Mouse (Mus musculus) MEL (cell line): ENCODE data around the gene Tmem171. TPM values are rescaled to one million over a fixed set of nuclear protein-coding genes. Genes with fewer than 3 reads are reported as not detected.

Experiments
- DNase-seq: peaks from one replicate; pipeline ENCODE4 v3.0.0; 2011; ENCODE audit warnings: low read depth, low spot score
- H3K27ac ChIP-seq: 2 replicates; pipeline ENCODE4 v1.5.1; 2012; ENCODE audit warnings: low read depth, mild to moderate bottlenecking, control low read depth, low read length, moderate library complexity; ENCODE audit not compliant: control insufficient read depth
- H3K27me3 ChIP-seq, 2 experiments: fragments of 150-350 bp in 1 of 2; sonication (generic) in 1 of 2; 2 replicates each; pipeline ENCODE4 v1.6.1; 2012; ENCODE audit warnings: low read length in 2 of 2, mild to moderate bottlenecking in 2 of 2, improper control_type of control experiment in 1 of 2, moderate library complexity in 1 of 2; ENCODE audit not compliant: insufficient read depth in 2 of 2, control insufficient read depth in 1 of 2
- H3K36me3 ChIP-seq, 2 experiments: 2 replicates each; pipeline ENCODE4 v1.6.1; 2012 to 2014; ENCODE audit warnings: low read length in 2 of 2, improper control_type of control experiment in 1 of 2, inconsistent platforms in 1 of 2, mild to moderate bottlenecking in 1 of 2; ENCODE audit not compliant: insufficient read depth in 2 of 2, control insufficient read depth in 1 of 2
- H3K4me1 ChIP-seq, 2 experiments: fragments of 150-350 bp in 1 of 2; sonication (generic) in 1 of 2; 2 replicates each; pipeline ENCODE4 v1.6.1; 2012; ENCODE audit warnings: low read length in 2 of 2, improper control_type of control experiment in 1 of 2, mild to moderate bottlenecking in 1 of 2; ENCODE audit not compliant: insufficient read depth in 2 of 2, control insufficient read depth in 1 of 2
- H3K4me3 ChIP-seq, 2 experiments: fragments of 150-350 bp in 1 of 2; sonication (generic) in 1 of 2; 2 replicates each; pipeline ENCODE4 v1.5.1; 2012; ENCODE audit warnings: low read depth in 2 of 2, low read length in 2 of 2, mild to moderate bottlenecking in 2 of 2, moderate library complexity in 2 of 2, control low read depth in 1 of 2, improper control_type of control experiment in 1 of 2; ENCODE audit not compliant: control insufficient read depth in 1 of 2, insufficient read depth in 1 of 2
- H3K79me2 ChIP-seq: 2 replicates; pipeline ENCODE4 v1.6.1; 2012; ENCODE audit warnings: mild to moderate bottlenecking, low read length, moderate library complexity; ENCODE audit not compliant: control insufficient read depth, poor library complexity, insufficient read depth
- H3K9ac ChIP-seq: 2 replicates; pipeline ENCODE4 v1.6.1; 2012; ENCODE audit warnings: low read depth, mild to moderate bottlenecking, control low read depth, low read length, moderate library complexity; ENCODE audit not compliant: control insufficient read depth, poor library complexity, severe bottlenecking
- H3K9me3 ChIP-seq: fragments of 150-350 bp; sonication (generic); replicated peaks from 2 replicates; pipeline ENCODE4 v1.6.1; 2012; ENCODE audit warnings: mild to moderate bottlenecking, low read length, improper control_type of control experiment, moderate library complexity; ENCODE audit not compliant: insufficient read depth
- BHLHE40 ChIP-seq: IDR thresholded peaks from 2 replicates; pipeline ENCODE4 v1.6.1; 2012; ENCODE audit warnings: low read depth, mild to moderate bottlenecking, inconsistent platforms, low read length, improper control_type of control experiment, borderline replicate concordance
- CHD1 ChIP-seq: IDR thresholded peaks from 2 replicates; pipeline ENCODE4 v1.6.1; 2012; ENCODE audit warnings: low read depth, mild to moderate bottlenecking, inconsistent platforms, low read length, improper control_type of control experiment
- E2F4 ChIP-seq: IDR thresholded peaks from 2 replicates; pipeline ENCODE4 v1.6.1; 2011; ENCODE audit warnings: low read depth, low read length, improper control_type of control experiment, borderline replicate concordance
- EP300 ChIP-seq, 2 experiments: IDR thresholded peaks; 2 replicates each; pipeline ENCODE4 v1.6.1; 2011; ENCODE audit warnings: improper control_type of control experiment in 2 of 2, low read length in 2 of 2, low read depth in 1 of 2, mild to moderate bottlenecking in 1 of 2
- ETS1 ChIP-seq: IDR thresholded peaks from 2 replicates; pipeline ENCODE4 v1.6.1; 2012; ENCODE audit warnings: low read depth, mild to moderate bottlenecking, inconsistent platforms, low read length, improper control_type of control experiment, moderate library complexity
- GABPA ChIP-seq: IDR thresholded peaks from 2 replicates; pipeline ENCODE4 v1.6.1; 2012; ENCODE audit warnings: low read depth, mild to moderate bottlenecking, inconsistent platforms, low read length, improper control_type of control experiment, moderate library complexity
- HCFC1 ChIP-seq: IDR thresholded peaks from 2 replicates; pipeline ENCODE4 v1.6.1; 2012; ENCODE audit warnings: low read depth, mild to moderate bottlenecking, inconsistent platforms, low read length, improper control_type of control experiment, moderate library complexity
- JUND ChIP-seq: IDR thresholded peaks from 2 replicates; pipeline ENCODE4 v1.6.1; 2011; ENCODE audit warnings: low read depth, mild to moderate bottlenecking, improper control_type of control experiment, low read length
- KAT2A ChIP-seq: conservative IDR thresholded peaks from 2 replicates; pipeline ENCODE4 v1.6.1; 2012; ENCODE audit warnings: low read depth, low read length, improper control_type of control experiment, inconsistent platforms
- MAX ChIP-seq: IDR thresholded peaks from 2 replicates; pipeline ENCODE4 v1.6.1; 2011; ENCODE audit warnings: low read length, improper control_type of control experiment
- MAZ ChIP-seq: IDR thresholded peaks from 2 replicates; pipeline ENCODE4 v1.6.1; 2012; ENCODE audit warnings: low read depth, mild to moderate bottlenecking, inconsistent platforms, low read length, improper control_type of control experiment
- MEF2A ChIP-seq: IDR thresholded peaks from 2 replicates; pipeline ENCODE4 v1.6.1; 2014; ENCODE audit warnings: low read depth, mild to moderate bottlenecking, inconsistent platforms, low read length, improper control_type of control experiment; ENCODE audit not compliant: poor library complexity, insufficient replicate concordance, severe bottlenecking; ENCODE audit errors: extremely low read depth
- NELFE ChIP-seq: IDR thresholded peaks from 2 replicates; pipeline ENCODE4 v1.6.1; 2011; ENCODE audit warnings: low read depth, low read length, improper control_type of control experiment
- NRF1 ChIP-seq: IDR thresholded peaks from 2 replicates; pipeline ENCODE4 v1.6.1; 2014; ENCODE audit warnings: low read depth, mild to moderate bottlenecking, inconsistent platforms, low read length, improper control_type of control experiment, moderate library complexity; ENCODE audit not compliant: poor library complexity, insufficient read depth, severe bottlenecking
- POLR2A ChIP-seq, 2 experiments: IDR thresholded peaks; 2 replicates each; pipeline ENCODE4 v1.6.1; 2011 to 2012; ENCODE audit warnings: low read length in 2 of 2, mild to moderate bottlenecking in 2 of 2, control low read depth in 1 of 2, improper control_type of control experiment in 1 of 2, low read depth in 1 of 2, moderate library complexity in 1 of 2; ENCODE audit not compliant: control insufficient read depth in 1 of 2, insufficient read depth in 1 of 2, poor library complexity in 1 of 2
- POLR2AphosphoS5 ChIP-seq: IDR thresholded peaks from 2 replicates; pipeline ENCODE4 v1.6.1; 2012; ENCODE audit warnings: low read depth, borderline replicate concordance, mild to moderate bottlenecking, inconsistent platforms, low read length, moderate library complexity, mixed read lengths
- RCOR1 ChIP-seq: IDR thresholded peaks from 2 replicates; pipeline ENCODE4 v1.6.1; 2012; ENCODE audit warnings: low read depth, mild to moderate bottlenecking, inconsistent platforms, low read length, improper control_type of control experiment
- SMC3 ChIP-seq: IDR thresholded peaks from 2 replicates; pipeline ENCODE4 v1.6.1; 2011; ENCODE audit warnings: low read depth, low read length, improper control_type of control experiment
- TCF12 ChIP-seq: IDR thresholded peaks from 2 replicates; pipeline ENCODE4 v1.6.1; 2014; ENCODE audit warnings: low read depth, mild to moderate bottlenecking, inconsistent platforms, low read length, improper control_type of control experiment, moderate library complexity
- USF1 ChIP-seq: IDR thresholded peaks from 2 replicates; pipeline ENCODE4 v1.6.1; 2014; ENCODE audit warnings: low read depth, mild to moderate bottlenecking, inconsistent platforms, low read length, improper control_type of control experiment, moderate library complexity
- USF2 ChIP-seq, 2 experiments: IDR thresholded peaks; 2 replicates each; pipeline ENCODE4 v1.6.1; 2011 to 2012; ENCODE audit warnings: improper control_type of control experiment in 2 of 2, low read length in 2 of 2, borderline replicate concordance in 1 of 2, inconsistent platforms in 1 of 2, low read depth in 1 of 2, mild to moderate bottlenecking in 1 of 2; ENCODE audit not compliant: insufficient read depth in 1 of 2
- ZC3H11A ChIP-seq: IDR thresholded peaks from 2 replicates; pipeline ENCODE4 v1.6.1; 2012; ENCODE audit warnings: low read depth, mild to moderate bottlenecking, inconsistent platforms, low read length, improper control_type of control experiment
- ZMIZ1 ChIP-seq: IDR thresholded peaks from 2 replicates; pipeline ENCODE4 v1.6.1; 2012; ENCODE audit warnings: low read depth, mild to moderate bottlenecking, inconsistent platforms, low read length, improper control_type of control experiment, moderate library complexity
- ZNF384 ChIP-seq: IDR thresholded peaks from 2 replicates; pipeline ENCODE4 v1.6.1; 2012; ENCODE audit warnings: low read depth, mild to moderate bottlenecking, inconsistent platforms, low read length, improper control_type of control experiment
- polyA plus RNA-seq, 2 experiments: library from polyadenylated mRNA; stranded (reverse) in 1 of 2; unstranded in 1 of 2; fragments of >175 nt in 1 of 2; fragments of >200 nt in 1 of 2; gene quantifications; 2 replicates each; pipeline versions ENCODE4 v1.2.1 to v1.2.4; 2012; ENCODE audit warnings: low replicate concordance in 2 of 2, low read depth in 1 of 2; ENCODE audit not compliant: insufficient read length in 2 of 2, insufficient read depth in 1 of 2, missing spikeins in 1 of 2
- total RNA-seq: library from RNA; depleted of rRNA; stranded (reverse); fragments of 300-350 nt; gene quantifications from 2 replicates; pipeline ENCODE4 v1.2.3, GENCODE M21; 2012

Gene Tmem171
- total and polyA plus RNA-seq, 3 experiments = not detected

- no peak for TF ChIP-seq NELFE
- no peak for TF ChIP-seq HCFC1
- TF ChIP-seq BHLHE40 = no peak
- no peak for TF ChIP-seq CHD1
- TF ChIP-seq GABPA = no peak
- TF ChIP-seq ZMIZ1 = no peak
- TF ChIP-seq E2F4 = no peak
- no peak for TF ChIP-seq POLR2A (IDR thresholded peaks at IDR 0.05; ENCODE audit: control insufficient read depth in 1 of 2, insufficient read depth in 1 of 2, low read depth in 1 of 2, low read length in 2 of 2, poor library complexity in 1 of 2)
- TF ChIP-seq EP300 (IDR thresholded peaks at IDR 0.05; ENCODE audit: low read depth in 1 of 2, low read length in 2 of 2) = no peak
- no peak for TF ChIP-seq ETS1
- no peak for TF ChIP-seq KAT2A
- TF ChIP-seq USF2 (IDR thresholded peaks at IDR 0.05; ENCODE audit: borderline replicate concordance in 1 of 2, insufficient read depth in 1 of 2, low read depth in 1 of 2, low read length in 2 of 2) = no peak
- TF ChIP-seq USF1 = no peak
- H3K36me3 ChIP-seq = no peaks in the 10 kb centered on the region; a peak in 1 of 4 replicates
Observed at GRCm38 (mm10) chr13:98687931-98688330, 6.7 kb downstream of the Tmem171 start.

DNA sequence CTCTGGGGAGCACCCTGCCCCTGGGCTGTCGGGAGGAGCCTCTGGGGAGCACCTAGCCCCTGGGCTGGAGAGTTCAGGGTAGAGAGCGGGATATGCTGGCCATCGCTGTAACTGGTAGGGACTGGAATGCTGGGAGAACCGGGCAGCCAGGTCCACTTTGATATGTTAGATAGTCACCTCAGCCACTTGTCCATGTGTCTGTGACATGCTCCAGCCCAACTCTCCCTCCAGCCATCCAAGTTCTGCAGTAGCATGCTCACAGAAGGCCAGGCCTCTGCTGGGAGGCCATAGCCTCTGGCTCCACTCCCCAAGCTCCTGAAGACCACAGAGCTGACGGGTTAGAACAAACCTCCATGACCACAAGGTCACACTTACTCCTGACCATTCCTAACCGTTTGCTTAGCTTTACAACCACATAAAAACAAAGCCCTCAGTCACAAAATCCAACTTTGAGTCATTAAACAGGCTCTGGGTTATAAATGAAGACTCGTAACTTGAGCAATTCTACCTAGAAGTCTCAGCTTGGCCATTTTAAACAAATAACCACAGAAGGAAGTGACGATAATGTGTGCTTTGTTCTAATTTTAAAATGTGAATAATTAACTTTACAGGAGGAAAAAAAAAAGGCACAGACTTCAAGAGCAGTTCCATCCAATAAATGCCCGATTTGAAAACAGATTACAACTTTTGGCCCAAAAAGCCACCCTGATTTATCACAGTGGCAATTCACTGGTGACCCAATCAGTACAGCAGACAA lies 10.3 kb downstream of the Tmem171 start:
- Histone ChIP-seq H3K27me3 (no peaks in the 10 kb centered on the region), H3K9ac (no peak overlapping the region), H3K9me3 (no peaks in the 10 kb centered on the region), H3K4me3 (no peak overlapping the region), H3K79me2 (no peaks in the 10 kb centered on the region), H3K27ac (no peak overlapping the region), H3K36me3 (no peaks in the 10 kb centered on the region), H3K4me1 (no peaks in the 10 kb centered on the region)
- TF ChIP-seq NRF1 = no peak
- no peak for TF ChIP-seq RCOR1
- TF ChIP-seq POLR2AphosphoS5 = no peak
- no peak for TF ChIP-seq ZMIZ1
- no peak for TF ChIP-seq MAX
- TF ChIP-seq BHLHE40 = no peak
- TF ChIP-seq USF2 (IDR thresholded peaks at IDR 0.05; ENCODE audit: borderline replicate concordance in 1 of 2, insufficient read depth in 1 of 2, low read depth in 1 of 2, low read length in 2 of 2) = no peak
- no peak for TF ChIP-seq TCF12
- no peak for TF ChIP-seq EP300 (IDR thresholded peaks at IDR 0.05; ENCODE audit: low read depth in 1 of 2, low read length in 2 of 2)
- TF ChIP-seq USF1 = no peak
- TF ChIP-seq MAZ = no peak
- no peak for TF ChIP-seq ETS1
- no peak for TF ChIP-seq ZC3H11A
- TF ChIP-seq NELFE = no peak
- TF ChIP-seq ZNF384 = no peak
- TF ChIP-seq MEF2A = no peak
- no peak for TF ChIP-seq SMC3
- TF ChIP-seq POLR2A (IDR thresholded peaks at IDR 0.05; ENCODE audit: control insufficient read depth in 1 of 2, insufficient read depth in 1 of 2, low read depth in 1 of 2, low read length in 2 of 2, poor library complexity in 1 of 2) = no peak
- no peak for TF ChIP-seq JUND
- no peak for DNase-seq

More at GRCm38 (mm10) chr13:98687931-98688330, 6.7 kb downstream of the Tmem171 start:
- H3K4me3 ChIP-seq = no peak overlapping the region
- H3K9ac ChIP-seq = no peak overlapping the region
- H3K9me3 ChIP-seq = no peaks in the 10 kb centered on the region
- H3K27ac ChIP-seq = no peak overlapping the region
- H3K27me3 ChIP-seq = no peaks in the 10 kb centered on the region
- DNase-seq = no peak
- H3K79me2 ChIP-seq = no peaks in the 10 kb centered on the region
- peaks cover 0 to 2% of the 10 kb centered on the region in 2 experiments; a peak in 1 of 4 replicates for H3K4me1 ChIP-seq
